Mouse (Mus musculus) forebrain, embryonic 13.5 days (tissue): Measurements from ENCODE around the gene Gtpbp10. TPM values are rescaled to one million over a fixed set of nuclear protein-coding genes. Genes with fewer than 3 reads are reported as not detected.

Source experiments
- ATAC-seq: fragments of 200-750 bp; cut with Nextera tagmentation; 2 replicates; pipeline ENCODE4 v1.8.0; 2017
- H3K27ac ChIP-seq: fragments of 300-500 bp; sonication (generic); 2 replicates; pipeline ENCODE4 v1.5.1; 2015; ENCODE audit warnings: inconsistent platforms, mild to moderate bottlenecking, moderate library complexity
- H3K27me3 ChIP-seq: fragments of 300-500 bp; sonication (generic); 2 replicates; pipeline ENCODE4 v1.6.1; 2015; ENCODE audit warnings: mild to moderate bottlenecking, inconsistent platforms
- H3K36me3 ChIP-seq: fragments of 300-500 bp; sonication (generic); 2 replicates; pipeline ENCODE4 v1.6.1; 2015; ENCODE audit warnings: mild to moderate bottlenecking, inconsistent platforms; ENCODE audit not compliant: poor library complexity, severe bottlenecking
- H3K4me1 ChIP-seq: fragments of 300-500 bp; sonication (generic); 2 replicates; pipeline ENCODE4 v1.6.1; 2015; ENCODE audit warnings: inconsistent platforms
- H3K4me2 ChIP-seq: fragments of 300-500 bp; sonication (generic); 2 replicates; pipeline ENCODE4 v1.6.1; 2015; ENCODE audit warnings: inconsistent platforms, mild to moderate bottlenecking, moderate library complexity
- H3K4me3 ChIP-seq: fragments of 300-500 bp; sonication (generic); 2 replicates; pipeline ENCODE4 v1.5.1; 2015; ENCODE audit warnings: mild to moderate bottlenecking, inconsistent platforms
- H3K9ac ChIP-seq: fragments of 300-500 bp; sonication (generic); 2 replicates; pipeline ENCODE4 v1.6.1; 2015; ENCODE audit warnings: mild to moderate bottlenecking, inconsistent platforms
- H3K9me3 ChIP-seq: fragments of 300-500 bp; sonication (generic); replicated peaks from 2 replicates; pipeline ENCODE4 v1.6.1; 2016; ENCODE audit warnings: inconsistent platforms
- WGBS: fragments of 180-500 bp; shearing (Covaris S2); methylation state at CpG from one replicate; pipeline ENCODE4 v1.1.7; 2015; 5-methylcytosine and 5-hydroxymethylcytosine counted together
- polyA plus RNA-seq: library from polyadenylated mRNA; unstranded; fragments of >200 nt; fragmentation: Nextera tagmentation; extraction: Ambion mirVana; gene quantifications from 2 replicates; pipeline ENCODE4 v1.2.1, GENCODE M21; 2015

Gtpbp10 gene
- polyA plus RNA-seq, 1 experiment from 2014 or later, result 33.2 TPM

GRCm38 (mm10) chr5:5515411-5515810 is 43.9 kb downstream of the Gtpbp10 start:
- H3K36me3 ChIP-seq, result peaks cover 5% of the 10 kb centered on the region; the same call in 1 of the 2 replicates
- no peaks in the 10 kb centered on the region for H3K27me3 ChIP-seq
- no peak for ATAC-seq
- H3K4me1 ChIP-seq, result peaks cover 12% of the 10 kb centered on the region
- 82% methylated on average over 5 of the region's 5 CpGs for WGBS
- H3K9ac ChIP-seq, result no peak overlapping the region
- H3K4me3 ChIP-seq, result no peak overlapping the region
- H3K4me2 ChIP-seq, result peak overlapping the region; percentile 79
- no peak overlapping the region for H3K27ac ChIP-seq
- no peaks in the 10 kb centered on the region for H3K9me3 ChIP-seq

GRCm38 (mm10) chr5:5514196-5515076 is 44.9 kb downstream of the Gtpbp10 start, which contains the start of gene Cldn12:
TSS of gene Cldn12 (minus strand) at chr5:5514958.
- Histone ChIP-seq H3K36me3 (peaks cover 5% of the 10 kb centered on the region; the same call in 1 of the 2 replicates), H3K4me2 (peak within 1 kb of the TSS; percentile 79), H3K27ac (peak within 1 kb of the TSS; percentile 84), H3K27me3 (no peaks in the 10 kb centered on the region), H3K9ac (peak within 1 kb of the TSS; percentile 80), H3K9me3 (no peaks in the 10 kb centered on the region), H3K4me1 (peaks cover 21% of the 10 kb centered on the region), H3K4me3 (peak within 1 kb of the TSS; percentile 75)
- ATAC-seq, result peak; percentile 96
- WGBS, result under 1% methylated on average over 79 of the region's 79 CpGs

GRCm38 (mm10) chr5:5511401-5511800 is 47.9 kb downstream of the Gtpbp10 start:
- ATAC-seq, result no peak

GRCm38 (mm10) chr5:5510989-5511388 is 48.3 kb downstream of the Gtpbp10 start:
- 36% methylated on average over 5 of the region's 5 CpGs for WGBS

More at GRCm38 (mm10) chr5:5511401-5511800, 47.9 kb downstream of the Gtpbp10 start:
- Histone ChIP-seq H3K9ac (no peak overlapping the region), H3K36me3 (peaks cover 5% of the 10 kb centered on the region; the same call in 1 of the 2 replicates), H3K9me3 (no peaks in the 10 kb centered on the region), H3K4me2 (no peak overlapping the region), H3K4me3 (no peak overlapping the region), H3K27me3 (no peaks in the 10 kb centered on the region), H3K4me1 (peaks cover 45% of the 10 kb centered on the region), H3K27ac (no peak overlapping the region)
- 68% methylated on average over 3 of the region's 3 CpGs for WGBS

GRCm38 (mm10) chr5:5510304-5510887 is 48.9 kb downstream of the Gtpbp10 start:
- Histone ChIP-seq H3K4me3 (no peak overlapping the region), H3K27me3 (no peaks in the 10 kb centered on the region), H3K4me2 (peak overlapping the region; percentile 43), H3K36me3 (peaks cover 5% of the 10 kb centered on the region; the same call in 1 of the 2 replicates), H3K9ac (no peak overlapping the region), H3K27ac (no peak overlapping the region; the same call in 1 of the 2 replicates), H3K4me1 (peaks cover 45% of the 10 kb centered on the region), H3K9me3 (no peaks in the 10 kb centered on the region)
- 23% methylated on average over 10 of the region's 10 CpGs for WGBS
- ATAC-seq, result no peak

More at GRCm38 (mm10) chr5:5510989-5511388, 48.3 kb downstream of the Gtpbp10 start:
- peaks cover 45% of the 10 kb centered on the region for H3K4me1 ChIP-seq
- H3K27ac ChIP-seq, result no peak overlapping the region
- no peak overlapping the region for H3K9ac ChIP-seq
- peak overlapping the region; percentile 18; the same call in 1 of the 2 replicates for H3K4me2 ChIP-seq
- ATAC-seq, result no peak
- H3K27me3 ChIP-seq, result no peaks in the 10 kb centered on the region
- H3K4me3 ChIP-seq, result no peak overlapping the region
- no peaks in the 10 kb centered on the region for H3K9me3 ChIP-seq
- H3K36me3 ChIP-seq, result peaks cover 5% of the 10 kb centered on the region; the same call in 1 of the 2 replicates

GRCm38 (mm10) chr5:5508231-5508630 is 51.1 kb downstream of the Gtpbp10 start:
- Histone ChIP-seq H3K4me1 (peaks cover 39% of the 10 kb centered on the region), H3K27me3 (no peaks in the 10 kb centered on the region), H3K9me3 (no peaks in the 10 kb centered on the region), H3K36me3 (peaks cover 9% of the 10 kb centered on the region; the same call in 1 of the 2 replicates), H3K9ac (peak overlapping the region; percentile 34; the same call in 1 of the 2 replicates), H3K27ac (peak overlapping the region; percentile 63), H3K4me2 (peak overlapping the region; percentile 46), H3K4me3 (no peak overlapping the region)
- ATAC-seq, result peak; percentile 11; the same call in 1 of the 2 replicates
- WGBS, result 78% methylated on average over 10 of the region's 10 CpGs

- peaks cover 39% of the 10 kb centered on the region for H3K4me1 ChIP-seq
- H3K27me3 ChIP-seq, result no peaks in the 10 kb centered on the region
- 17% methylated on average over 20 of the region's 20 CpGs for WGBS
- H3K36me3 ChIP-seq, result peaks cover 9% of the 10 kb centered on the region; the same call in 1 of the 2 replicates
- peak overlapping the region; percentile 46 for H3K4me2 ChIP-seq
- no peaks in the 10 kb centered on the region for H3K9me3 ChIP-seq
- H3K9ac ChIP-seq, result peak overlapping the region; percentile 34
- H3K27ac ChIP-seq, result peak overlapping the region; percentile 63
- H3K4me3 ChIP-seq, result peak overlapping the region; percentile 17; the same call in 1 of the 2 replicates
- ATAC-seq, result peak; percentile 74
These were observed 51.6 kb downstream of the Gtpbp10 start for GRCm38 (mm10) chr5:5507701-5508225.

GRCm38 (mm10) chr5:5504456-5504855 is 54.9 kb downstream of the Gtpbp10 start:
- Histone ChIP-seq H3K9me3 (no peaks in the 10 kb centered on the region), H3K4me1 (peaks cover 24% of the 10 kb centered on the region), H3K36me3 (peaks cover 4% of the 10 kb centered on the region; the same call in 1 of the 2 replicates), H3K9ac (no peak overlapping the region), H3K27ac (no peak overlapping the region), H3K4me2 (no peak overlapping the region), H3K27me3 (no peaks in the 10 kb centered on the region), H3K4me3 (no peak overlapping the region)
- WGBS, result 92% methylated on average over 13 of the region's 13 CpGs
- no peak for ATAC-seq

GRCm38 (mm10) chr5:5503381-5503780 is 56.0 kb downstream of the Gtpbp10 start:
- no peak for ATAC-seq
- Histone ChIP-seq H3K4me1 (peaks cover 15% of the 10 kb centered on the region), H3K27ac (no peak overlapping the region), H3K27me3 (no peaks in the 10 kb centered on the region), H3K9me3 (no peaks in the 10 kb centered on the region), H3K4me2 (no peak overlapping the region), H3K36me3 (peaks cover 4% of the 10 kb centered on the region; the same call in 1 of the 2 replicates), H3K4me3 (no peak overlapping the region), H3K9ac (no peak overlapping the region)
- 79% methylated on average over 4 of the region's 4 CpGs for WGBS

GRCm38 (mm10) chr5:5501583-5501982 is 57.8 kb downstream of the Gtpbp10 start:
- Histone ChIP-seq H3K9me3 (no peaks in the 10 kb centered on the region), H3K4me3 (no peak overlapping the region), H3K27ac (no peak overlapping the region), H3K36me3 (peaks cover 4% of the 10 kb centered on the region; the same call in 1 of the 2 replicates), H3K4me1 (no peaks in the 10 kb centered on the region), H3K27me3 (no peaks in the 10 kb centered on the region), H3K4me2 (no peak overlapping the region), H3K9ac (no peak overlapping the region)
- 76% methylated on average over 2 of the region's 2 CpGs for WGBS
- ATAC-seq, result peak; percentile 44; the same call in 1 of the 2 replicates

GRCm38 (mm10) chr5:5496393-5496792 is 62.9 kb downstream of the Gtpbp10 start:
- Histone ChIP-seq H3K4me1 (no peaks in the 10 kb centered on the region), H3K36me3 (no peaks in the 10 kb centered on the region), H3K27me3 (no peaks in the 10 kb centered on the region), H3K4me2 (no peak overlapping the region), H3K27ac (no peak overlapping the region), H3K9me3 (no peaks in the 10 kb centered on the region), H3K4me3 (no peak overlapping the region), H3K9ac (no peak overlapping the region)
- ATAC-seq, result peak; percentile 55
- 50% methylated on average over 3 of the region's 3 CpGs for WGBS
